Mouse (Mus musculus): Measurements from ENCODE around the gene Ndufa10. TPM values are rescaled to one million over a fixed set of nuclear protein-coding genes. Genes with fewer than 3 reads are reported as not detected.
A peak's percentile ranks its signal among the peaks of the same experiment; 100 is the strongest.
"Not testable (repeated sequence)": the region's sequence is repeated elsewhere in the genome, so short reads cannot be mapped to it uniquely, and the experiment has no call there.

The Ndufa10 gene
- polyA plus RNA-seq (2017; shearing (Covaris generic)): 100 to 1,000 TPM; 174 to 195 TPM

DNA sequence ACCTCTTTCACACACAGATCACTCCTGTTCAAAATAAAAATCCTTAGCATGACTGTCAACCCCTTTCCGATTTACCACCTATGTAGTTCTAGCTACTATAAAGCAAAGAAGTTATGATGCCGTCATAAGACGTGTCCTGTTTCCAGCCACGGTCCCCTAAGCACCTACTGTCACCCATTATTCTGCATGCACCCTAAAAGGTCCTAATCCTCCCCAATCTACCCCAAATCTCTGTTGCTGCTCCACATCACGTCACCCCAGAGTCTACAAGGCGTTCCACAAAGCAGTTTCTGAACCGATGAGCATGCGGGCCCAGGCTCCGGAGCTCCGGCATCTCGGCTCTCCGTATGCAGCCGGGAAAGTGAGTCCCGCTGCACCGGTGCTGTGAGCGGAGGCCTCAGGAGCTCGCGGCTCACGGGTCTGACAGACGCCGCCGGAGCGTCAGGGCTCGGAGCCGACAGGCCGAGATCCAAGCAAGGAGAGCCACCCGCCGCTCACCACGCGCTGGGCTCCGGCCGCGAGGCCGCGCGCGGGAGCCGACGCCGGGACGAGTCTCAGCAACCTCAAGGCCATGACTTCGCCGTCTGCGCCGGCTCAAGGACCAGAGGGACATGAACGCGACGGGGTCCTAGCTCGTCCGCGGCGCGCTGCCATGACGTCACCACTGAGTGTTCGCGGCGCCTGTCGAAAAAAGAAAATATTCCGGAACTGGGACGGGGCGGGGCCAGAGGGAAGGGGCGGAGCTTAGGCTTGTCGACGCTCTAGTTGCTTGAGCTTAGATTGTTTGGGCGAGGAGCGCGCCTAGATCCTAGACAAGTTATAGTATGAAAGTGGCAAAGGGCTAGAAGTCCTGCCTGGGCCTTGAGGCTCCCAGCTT lies at the start of gene Ndufa10:
TSS of gene Ndufa10 (minus strand) at position 696 of the 877 bp plus-strand sequence.
- peak; percentile 91 for ATAC-seq

DNA sequence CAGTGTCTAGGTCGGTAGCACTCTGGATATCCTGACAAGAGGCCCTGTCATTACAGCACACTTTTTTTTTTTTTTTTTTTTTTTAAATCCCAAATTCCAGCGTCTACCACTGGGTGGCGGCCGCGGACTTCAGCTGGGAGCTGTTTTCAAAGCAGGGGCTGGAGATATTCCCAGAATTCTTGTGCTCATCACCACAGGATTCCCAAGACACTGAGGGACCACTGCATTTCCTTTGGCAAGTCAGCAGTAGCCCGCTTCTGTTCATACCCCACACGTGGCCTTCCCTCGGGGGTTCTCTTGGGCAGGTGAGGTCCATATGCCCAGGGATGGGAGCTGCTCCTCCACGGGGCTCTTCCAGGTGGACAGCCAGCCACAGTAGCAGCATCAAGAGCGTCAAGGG lies 47.7 kb upstream of the Ndufa10 start:
- ATAC-seq: no peak

DNA sequence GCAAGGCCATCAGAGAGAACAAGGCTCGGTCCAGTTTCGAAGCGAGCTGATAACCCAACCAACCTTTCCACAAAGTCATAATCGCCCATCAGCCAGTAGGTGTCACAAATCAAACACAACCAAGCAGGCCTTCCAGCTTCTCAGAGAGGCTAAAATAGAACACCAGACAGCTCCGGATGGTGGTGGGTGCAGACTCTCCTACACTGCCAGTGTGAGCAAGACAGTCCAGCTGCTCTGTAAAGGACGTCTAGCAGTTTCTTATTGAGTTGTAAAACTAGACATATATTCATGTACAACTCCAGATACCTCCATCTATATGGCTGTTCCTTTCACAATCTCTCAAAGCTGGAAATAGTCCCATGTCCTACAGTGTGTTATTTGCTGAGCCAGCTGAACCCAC lies 45.4 kb upstream of the Ndufa10 start:
- no peak for ATAC-seq

DNA sequence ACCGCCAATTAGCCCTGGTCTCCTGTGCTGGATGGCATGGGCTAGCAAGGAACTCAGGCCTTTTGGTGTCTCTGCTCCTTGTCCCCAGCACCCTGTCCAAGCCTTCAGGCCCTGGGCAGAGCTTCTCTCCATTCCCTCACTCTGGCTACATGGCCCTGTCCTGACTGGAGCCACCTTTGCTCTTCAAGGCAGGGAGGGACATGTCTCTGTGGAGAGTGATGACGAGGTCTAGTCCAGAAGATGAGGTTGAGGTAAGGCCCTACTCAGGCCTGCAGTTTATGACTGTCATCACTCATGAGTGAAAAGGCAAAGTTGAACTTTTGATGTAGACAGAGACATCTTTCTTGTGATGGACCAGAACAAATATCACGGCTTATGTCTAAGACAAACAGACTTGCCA lies 44.9 kb upstream of the Ndufa10 start, which contains the start of gene Olfr1414:
TSS of gene Olfr1414 (minus strand) at position 101 of the 400 bp plus-strand sequence.
- no peak for ATAC-seq

DNA sequence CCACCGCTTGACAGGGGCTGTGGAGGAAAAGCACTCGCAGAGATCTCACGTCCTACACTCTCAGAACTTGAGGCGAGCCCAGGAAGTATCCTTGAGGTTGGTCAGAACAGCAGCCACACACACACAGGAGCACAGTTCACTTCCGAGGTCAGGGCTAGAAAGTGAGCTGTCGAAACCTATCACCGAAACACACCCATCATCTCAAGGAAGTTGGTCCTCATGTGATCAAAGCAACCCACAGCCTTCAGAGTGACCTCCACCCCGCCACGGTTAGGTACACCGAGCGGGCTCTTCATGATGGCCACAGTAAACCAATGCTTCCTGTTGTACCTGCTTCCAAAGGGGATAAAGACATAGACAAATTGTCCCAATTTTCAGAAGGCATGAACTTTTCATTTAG lies 41.7 kb upstream of the Ndufa10 start:
- ATAC-seq: no peak

DNA sequence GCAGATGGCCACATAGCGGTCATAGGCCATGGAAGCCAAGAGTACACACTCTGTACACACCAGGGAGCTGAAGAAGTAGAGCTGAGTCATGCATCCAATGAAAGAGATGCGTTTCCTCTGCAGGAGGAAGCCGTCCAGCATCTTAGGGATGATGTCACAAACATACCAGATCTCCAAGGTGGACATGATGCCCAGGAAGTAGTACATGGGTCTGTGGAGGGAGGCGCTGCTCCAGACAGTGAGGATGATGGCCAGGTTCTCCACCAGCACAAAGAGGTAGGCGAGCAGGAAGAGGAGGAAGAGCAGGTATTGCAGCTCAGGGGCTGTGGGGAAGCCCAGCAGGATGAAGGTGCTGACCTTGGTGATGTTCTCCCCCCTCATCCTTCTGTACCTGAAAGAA lies 38.0 kb upstream of the Ndufa10 start:
- ATAC-seq: not testable (repeated sequence)

DNA sequence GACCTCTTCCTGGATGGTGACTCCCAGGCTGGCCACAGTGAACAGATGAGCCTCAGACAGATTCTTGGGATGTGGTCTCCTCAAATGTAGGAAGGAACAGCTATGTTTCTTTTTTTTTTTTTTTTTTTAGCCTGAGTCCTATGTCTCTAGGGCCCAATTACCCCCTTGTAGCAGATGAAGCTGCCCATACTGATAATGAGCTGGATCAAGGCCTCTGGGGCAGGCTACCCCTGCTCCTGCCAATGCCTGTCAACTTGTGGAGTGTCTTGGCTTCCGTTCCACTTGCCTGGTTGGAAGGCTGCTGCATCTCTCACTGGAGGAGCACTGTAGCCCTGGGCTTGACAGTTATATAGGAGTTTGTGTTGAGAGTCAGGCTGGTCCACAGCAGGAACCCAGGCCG lies 22.3 kb upstream of the Ndufa10 start, which contains the start of gene Olfr1415:
TSS of gene Olfr1415 (minus strand) at position 101 of the 400 bp plus-strand sequence.
- no peak for ATAC-seq

DNA sequence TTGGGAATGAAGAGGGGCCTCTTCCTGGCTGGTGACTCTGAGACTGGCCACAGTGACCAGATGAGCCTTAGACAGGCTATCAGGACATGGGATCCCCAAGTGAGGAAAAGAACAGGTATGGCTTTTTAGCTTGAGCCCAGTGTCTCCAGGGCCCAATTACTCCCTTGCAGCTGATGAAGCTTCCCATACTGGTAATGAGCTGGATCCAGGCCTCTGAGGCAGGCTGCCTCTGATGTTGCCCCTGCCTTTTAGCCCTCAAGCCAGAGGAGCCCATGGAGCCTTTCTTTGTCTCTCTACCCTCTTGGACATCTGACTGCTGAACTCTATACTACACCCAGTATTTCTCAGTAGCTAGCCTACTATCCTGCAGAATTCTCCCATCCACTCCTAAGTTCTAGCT lies 11.4 kb upstream of the Ndufa10 start, which contains the start of gene Olfr1416:
TSS of gene Olfr1416 (minus strand) at position 101 of the 400 bp plus-strand sequence.
- no peak for ATAC-seq

DNA sequence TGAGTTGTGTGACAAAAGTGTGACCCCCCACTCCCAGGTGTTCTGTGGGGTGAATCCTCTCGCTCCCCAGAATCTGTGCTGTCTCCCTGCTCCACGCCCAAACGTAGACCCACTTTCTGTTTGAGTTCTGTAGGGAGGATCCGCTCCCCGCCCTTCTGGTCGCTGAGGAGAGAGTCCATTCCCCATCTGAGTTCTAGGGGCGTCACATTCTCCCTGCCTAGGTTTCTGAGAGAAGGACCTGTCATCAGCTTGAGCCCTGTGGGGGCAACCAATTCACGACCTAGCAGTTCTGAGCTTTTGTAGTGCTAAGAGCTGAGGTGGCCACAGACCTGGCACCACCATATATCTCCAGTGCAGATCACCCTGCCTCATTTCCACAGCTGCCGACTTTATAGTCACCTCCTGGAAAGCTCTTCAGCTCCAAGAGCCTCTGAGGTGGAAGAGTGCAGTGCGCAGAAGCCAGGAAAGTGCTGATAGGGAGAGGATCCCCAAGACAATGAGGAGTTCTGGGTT lies 462 bp upstream of the Ndufa10 start:
- ATAC-seq: peak; percentile 60

DNA sequence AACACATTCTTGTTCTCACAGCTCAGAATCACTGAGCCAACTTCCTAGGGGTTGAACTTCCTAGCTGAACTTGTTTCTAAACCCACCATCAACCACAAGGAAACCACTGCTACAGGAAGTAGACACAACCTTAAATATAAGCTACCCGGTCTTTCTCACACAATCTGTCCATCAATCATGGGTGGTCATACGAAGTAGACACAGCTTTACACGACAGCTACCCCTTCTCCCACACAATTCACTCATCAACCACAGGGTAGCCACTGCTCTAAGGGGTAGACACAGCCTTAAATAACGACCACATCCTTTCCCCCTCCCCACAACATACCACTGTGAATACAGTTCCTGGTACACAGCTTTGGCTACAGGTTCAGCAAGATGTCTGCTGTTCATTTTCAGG lies 4.8 kb downstream of the Ndufa10 start:
- ATAC-seq: peak; percentile 25

DNA sequence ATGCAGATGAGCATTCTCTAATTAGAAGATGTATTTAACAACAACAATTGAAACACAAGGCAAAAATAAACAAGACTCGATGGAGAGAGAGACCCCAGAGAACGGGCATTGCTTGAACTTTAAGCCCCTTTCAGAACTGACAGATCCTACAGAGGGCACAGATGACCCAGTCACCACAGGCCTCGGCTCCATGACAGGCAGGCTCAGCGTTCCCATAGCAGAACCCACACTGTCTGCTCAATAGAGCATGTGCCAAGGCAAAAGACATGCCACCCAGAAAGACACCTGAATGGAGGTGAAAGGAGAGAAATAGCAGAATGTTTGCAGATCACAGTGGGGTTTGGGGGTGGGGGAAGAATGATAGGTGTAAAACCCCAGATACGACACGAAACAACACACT lies 15.2 kb downstream of the Ndufa10 start:
- no peak for ATAC-seq

DNA sequence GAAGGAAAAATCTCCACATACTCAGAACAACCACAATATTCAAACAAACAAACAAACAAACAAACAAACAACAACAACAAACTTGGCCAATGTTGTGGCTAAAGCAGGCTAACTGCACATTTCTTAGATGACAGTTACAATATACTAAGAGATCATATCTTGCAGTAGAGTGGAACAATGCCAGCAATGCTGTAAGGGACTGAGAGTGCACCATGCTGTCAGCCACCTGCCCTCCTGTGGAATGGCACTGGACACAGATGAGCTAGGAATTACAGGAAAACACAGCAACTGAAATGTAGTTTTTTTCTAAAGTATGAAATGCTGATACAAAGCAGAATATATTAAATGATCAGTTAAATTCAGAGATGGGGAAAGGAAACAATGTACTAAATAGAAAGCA lies 15.9 kb downstream of the Ndufa10 start:
- no peak for ATAC-seq

DNA sequence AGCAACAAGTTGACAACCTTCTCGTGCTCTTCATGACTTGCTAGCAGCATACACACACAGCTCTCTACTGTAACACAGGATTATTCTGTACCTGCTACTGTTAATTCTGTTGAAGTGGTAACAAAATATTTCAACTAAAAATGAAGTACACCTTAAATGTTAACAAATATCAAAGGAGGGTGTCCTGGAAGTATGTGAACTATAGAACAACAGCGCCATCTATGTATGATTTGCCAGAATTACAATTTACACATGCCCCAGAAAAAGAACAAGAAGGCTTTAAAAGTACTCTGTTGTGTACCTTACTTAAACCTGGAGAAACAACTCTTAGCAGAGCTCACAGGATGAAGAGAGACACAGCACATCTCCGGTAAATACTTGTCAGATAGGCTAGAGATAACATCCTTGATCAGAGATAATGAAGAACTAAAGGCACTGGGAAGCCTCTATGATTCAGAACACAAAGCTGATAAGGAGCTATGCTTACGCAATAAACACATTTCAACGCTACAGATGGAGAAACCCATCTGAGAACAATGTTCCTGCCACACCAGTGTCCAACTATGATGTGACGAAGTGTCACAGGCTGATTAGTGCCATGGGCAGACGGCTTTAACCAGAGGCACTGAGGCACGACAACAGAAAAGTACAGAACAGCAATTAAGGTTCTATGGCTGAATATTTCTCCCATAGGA lies 19.8 kb downstream of the Ndufa10 start:
- ATAC-seq: peak; percentile 45

DNA sequence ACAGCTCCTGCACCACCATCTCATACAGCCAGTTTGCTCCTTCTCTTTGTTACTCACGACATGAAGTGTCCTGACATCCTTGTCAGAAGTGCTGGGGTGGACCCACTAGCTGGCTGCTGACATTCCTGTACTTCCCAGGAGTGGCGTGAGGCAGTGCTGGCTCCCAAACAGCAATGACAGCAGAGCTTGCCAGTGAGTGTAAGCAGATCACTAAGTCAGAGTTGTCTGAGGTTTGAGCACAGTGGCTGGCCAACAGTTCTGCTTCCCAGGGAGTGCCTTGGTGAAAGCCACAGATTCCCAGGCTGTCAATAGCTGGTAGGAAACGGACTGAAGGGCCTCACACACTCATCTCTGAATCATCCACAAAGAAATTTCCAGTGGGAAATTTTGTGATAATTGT lies 25.4 kb downstream of the Ndufa10 start:
- no peak for ATAC-seq

DNA sequence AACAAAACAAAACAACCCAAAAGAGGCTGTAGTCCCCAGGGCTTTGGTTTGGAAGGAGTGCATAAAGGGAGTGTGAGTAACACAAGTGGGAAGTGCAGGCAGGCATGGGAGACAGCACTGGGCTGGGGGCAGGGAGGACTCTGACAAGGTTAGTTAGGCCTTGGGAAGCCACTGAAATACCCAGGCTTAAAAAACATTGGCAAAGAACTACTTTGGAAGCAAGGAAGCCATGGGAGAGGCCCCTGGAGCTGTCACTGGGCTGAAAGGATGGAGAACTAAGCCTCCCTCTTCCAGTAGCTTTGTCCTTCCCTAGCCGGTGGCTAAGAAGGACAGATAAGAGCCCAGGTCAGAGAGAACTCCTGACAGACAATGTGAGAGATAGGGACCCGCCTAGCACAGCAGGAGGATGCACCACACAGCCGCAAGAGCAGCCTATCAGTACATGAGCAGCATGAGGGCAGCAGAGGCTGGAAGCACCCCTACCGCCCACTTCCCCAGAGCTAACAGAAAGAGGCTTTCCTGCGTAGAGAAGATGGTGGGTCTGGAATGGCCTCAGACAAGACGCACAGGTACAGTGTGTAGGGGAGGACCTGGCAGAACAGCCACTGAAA lies 32.1 kb downstream of the Ndufa10 start:
- no peak for ATAC-seq

DNA sequence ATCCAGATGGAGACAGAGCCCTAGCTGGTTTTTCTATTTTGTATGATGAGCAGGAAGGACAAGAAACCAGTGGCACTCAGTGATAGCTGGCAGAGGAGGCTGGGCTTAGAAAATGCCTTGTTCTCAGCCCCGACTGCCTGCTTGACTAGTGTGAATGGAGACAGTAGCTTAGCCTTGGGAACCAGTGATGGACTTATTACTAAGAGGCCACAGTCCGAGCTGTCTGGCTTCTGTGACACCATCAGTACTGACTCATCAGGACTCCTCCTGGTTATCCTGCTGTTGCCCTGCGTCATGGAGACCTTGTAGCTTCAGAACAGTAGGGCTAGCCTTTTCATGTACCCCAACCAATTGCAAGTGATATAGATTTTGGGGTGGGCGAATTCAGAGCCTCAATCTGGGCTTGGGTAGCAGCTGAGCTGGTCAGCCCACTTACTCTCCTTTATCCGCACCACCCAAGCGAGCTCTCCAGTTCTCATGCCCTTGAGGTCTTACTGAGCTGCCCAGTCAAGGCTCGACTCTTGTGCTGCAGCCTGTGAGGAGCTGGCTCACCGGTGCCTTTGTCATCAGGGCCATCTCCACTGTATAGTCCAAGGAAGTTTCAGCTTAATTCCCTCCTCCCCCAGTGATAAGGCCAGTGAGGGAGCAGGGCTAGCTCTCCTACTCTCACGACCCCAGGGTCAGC lies 33.5 kb downstream of the Ndufa10 start:
- no peak for ATAC-seq

DNA sequence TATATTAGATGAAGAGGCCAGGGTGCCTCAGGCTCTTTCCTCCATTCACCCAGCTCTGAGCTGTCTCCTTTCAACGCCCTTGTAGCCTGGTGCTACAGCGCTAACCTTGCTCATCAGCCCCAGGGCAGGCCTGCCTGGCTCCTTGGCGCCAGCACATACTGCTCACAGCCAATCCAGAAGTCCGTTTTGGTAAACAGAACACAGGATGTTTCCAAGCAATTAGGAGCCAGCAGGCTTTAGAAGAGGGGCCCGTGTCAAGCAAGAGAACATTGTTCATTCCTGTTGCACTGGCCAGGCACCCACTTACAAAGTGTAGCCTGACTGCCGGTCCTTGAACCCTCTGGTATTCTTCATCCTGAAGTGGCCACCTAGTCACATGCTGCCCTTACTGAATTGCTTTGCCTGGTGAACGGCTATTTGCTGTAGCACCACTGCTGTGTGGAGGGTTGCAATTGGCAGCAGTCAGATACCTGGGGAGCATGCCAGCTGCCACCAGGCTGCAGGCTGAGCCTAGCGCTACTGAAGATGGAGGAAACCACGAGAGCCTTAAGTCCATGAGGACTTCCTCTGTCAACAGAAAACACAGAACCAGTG lies 35.9 kb downstream of the Ndufa10 start:
- ATAC-seq: no peak

DNA sequence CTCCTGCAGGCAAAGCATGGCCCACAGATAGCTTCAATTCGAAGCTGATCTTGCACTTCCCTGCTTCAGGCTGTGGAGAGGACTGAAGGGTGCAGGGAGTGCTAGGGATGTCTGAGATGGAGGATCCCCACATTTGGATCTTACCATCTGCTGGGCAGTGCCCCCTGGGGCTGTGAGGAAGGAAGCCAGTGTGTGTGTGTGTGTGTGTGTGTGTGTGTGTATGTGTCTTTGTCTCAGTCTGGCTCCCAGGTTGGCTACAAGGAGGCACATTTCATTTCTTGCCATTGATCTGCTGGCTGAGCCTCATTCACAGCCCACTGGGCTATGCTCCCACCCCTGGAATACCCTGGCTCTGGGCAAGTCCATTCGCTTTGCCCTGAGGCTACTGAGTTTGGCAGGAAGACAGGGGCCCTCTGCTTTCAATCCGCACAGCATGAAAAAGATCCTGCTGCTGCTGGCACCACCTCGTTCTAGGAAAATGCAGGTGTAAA lies 36.8 kb downstream of the Ndufa10 start:
- no peak for ATAC-seq

DNA sequence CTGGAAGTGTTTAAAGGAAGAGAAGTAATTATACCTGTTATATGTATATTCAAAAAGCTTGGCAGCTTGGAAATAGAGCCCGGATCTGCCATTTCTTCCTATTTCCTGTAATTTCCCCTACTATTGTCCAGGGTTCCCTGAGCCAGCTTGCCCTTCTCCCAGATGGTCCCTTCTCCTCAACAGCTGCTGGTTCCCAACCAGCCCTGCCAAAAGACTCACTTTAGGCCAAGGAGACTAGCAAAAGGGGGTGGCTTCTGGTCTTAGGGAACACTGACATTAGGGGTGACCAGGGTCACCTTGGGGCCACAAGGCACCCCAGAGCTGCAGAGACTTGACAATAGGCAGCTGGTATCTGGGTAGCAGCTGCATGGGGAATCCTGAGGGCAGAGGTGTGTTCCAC lies 38.7 kb downstream of the Ndufa10 start:
- ATAC-seq: no peak

DNA sequence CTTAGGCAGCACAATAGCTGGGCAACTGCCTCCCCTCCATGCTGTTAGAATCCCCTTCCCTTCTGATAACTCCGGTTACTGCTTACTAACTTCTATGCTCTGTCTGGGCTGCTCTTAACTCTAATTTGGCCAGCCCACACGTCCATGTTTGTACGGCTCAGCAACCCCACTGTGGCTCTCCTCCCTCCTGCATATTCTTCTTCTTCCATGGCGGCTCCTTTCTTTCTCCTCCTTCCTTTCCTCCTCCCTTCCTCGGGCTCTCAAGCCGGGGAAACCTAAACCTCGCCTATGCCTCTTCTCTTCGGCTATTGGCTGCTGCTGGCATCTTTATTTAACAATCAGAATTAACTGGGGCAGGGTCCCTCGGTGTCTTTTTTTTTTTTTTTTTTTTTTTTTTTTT lies 40.9 kb downstream of the Ndufa10 start:
- no peak for ATAC-seq

DNA sequence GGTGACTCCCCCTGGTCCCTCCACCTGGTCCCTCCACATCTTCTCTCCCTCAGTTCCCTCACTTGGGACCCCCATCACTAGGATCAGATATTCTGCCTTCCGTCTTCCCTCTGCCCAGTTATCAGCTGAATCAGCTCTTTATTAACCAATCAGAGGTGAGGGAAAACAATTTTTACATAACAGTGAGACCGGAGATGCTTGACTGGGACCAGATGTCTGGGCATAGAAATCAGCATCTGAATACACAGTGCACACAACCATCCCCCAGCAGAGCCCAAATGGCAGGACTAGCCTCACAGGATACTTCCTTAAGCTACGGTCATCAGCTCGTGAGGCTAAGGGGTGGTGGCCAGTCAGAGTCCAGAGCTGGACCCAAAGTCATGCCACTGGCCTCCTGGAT lies 41.6 kb downstream of the Ndufa10 start:
- ATAC-seq: no peak

DNA sequence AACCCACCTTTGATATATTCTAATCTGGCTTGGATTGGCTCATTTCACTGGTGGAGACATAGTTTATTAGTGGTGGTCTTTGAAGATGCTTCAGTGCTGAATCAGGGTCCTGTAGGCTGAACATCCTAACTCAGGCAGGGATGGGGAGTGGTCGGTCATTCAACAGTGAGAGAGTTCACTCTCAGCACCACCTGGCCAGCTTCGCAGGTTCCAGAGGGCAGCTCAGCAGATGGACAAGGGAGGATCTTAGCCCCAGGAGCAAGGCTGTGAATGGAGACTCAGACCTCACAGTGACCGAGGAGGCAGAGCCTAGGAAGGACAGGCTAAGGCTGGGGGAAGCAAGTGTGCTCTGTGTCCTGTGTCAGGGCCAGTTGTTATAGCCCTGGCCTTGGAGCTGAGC lies 42.2 kb downstream of the Ndufa10 start:
- ATAC-seq: no peak
